Mouse (Mus musculus): ENCODE measurements around the gene Pigp.

DNA sequence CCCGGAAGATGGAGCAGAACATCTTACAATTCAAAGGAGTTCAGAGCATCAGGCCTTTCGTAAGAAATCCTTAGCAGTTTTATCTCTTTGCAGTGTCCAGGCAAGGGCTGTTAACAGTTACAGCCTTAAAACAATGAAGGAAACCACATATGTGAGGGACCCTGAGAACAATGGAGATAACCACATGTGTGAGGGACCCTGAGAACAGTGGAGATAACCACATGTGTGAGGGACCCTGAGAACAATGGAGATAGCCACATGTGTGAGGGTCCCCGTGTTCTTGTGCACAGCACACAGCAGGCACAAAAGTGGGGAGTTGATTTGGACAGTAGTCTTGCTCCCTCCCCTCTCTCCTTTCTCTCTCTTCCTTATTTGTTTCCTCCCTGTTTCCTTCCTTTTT is 13.6 kb downstream of the Pigp start:
- TF ChIP-seq CTCF (conservative IDR thresholded peaks at IDR 0.05; ENCODE audit: insufficient read depth, insufficient read length, low read depth, low read length) (no peak), POLR2A (IDR thresholded peaks at IDR 0.05; ENCODE audit: low read depth, low read length) (no peak)
